8 mouse cellular contexts compared by ENCODE assay signal in genomic region chr19:7068136-7068535, GRCm38 (mm10). TPM values are rescaled to one million over a fixed set of nuclear protein-coding genes. Genes with fewer than 3 reads are reported as not detected.
DNase-seq lines count a peak whose midpoint lies in the region; ATAC-seq and TF ChIP-seq lines count a peak whose summit lies in the region.

No protein-coding gene starts in this region.

- peak; percentile 38 for ATAC-seq in liver, postnatal 0 days
- ATAC-seq in neural tube, embryonic 15.5 days (ENCODE audit: low FRiP score) = 0 out of 2 replicates have a peak, but pooled peaks have one; percentile 19

- no peak overlapping the region for H3K4me3 ChIP-seq in liver, postnatal 0 days (ENCODE audit: low read depth, low read length)
- no peak overlapping the region for H3K4me3 ChIP-seq in neural tube, embryonic 15.5 days (replicated peaks)

- H3K4me1 ChIP-seq in liver, postnatal 0 days (ENCODE audit: insufficient read depth) = peaks cover 20% of the 10 kb centered on the region
- peaks cover 80% of the 10 kb centered on the region for H3K4me1 ChIP-seq in neural tube, embryonic 15.5 days

- H3K9ac ChIP-seq in liver, postnatal 0 days (replicated peaks) = no peak overlapping the region
- 0 out of 2 replicates have a peak overlapping the region, but pooled peaks have one; percentile 6 for H3K9ac ChIP-seq in neural tube, embryonic 15.5 days (replicated peaks)

- no peak for TF ChIP-seq EP300 in liver, postnatal 0 days (IDR thresholded peaks at IDR 0.05; ENCODE audit: low read depth)

- H3K27ac ChIP-seq in liver, postnatal 0 days (ENCODE audit: low read depth) = no peak overlapping the region
- 0 out of 2 replicates have a peak overlapping the region, but pooled peaks have one; percentile 20 for H3K27ac ChIP-seq in neural tube, embryonic 15.5 days (replicated peaks)

- peak overlapping the region; percentile 53 for H3K4me2 ChIP-seq in liver, postnatal 0 days (ENCODE audit: low read depth, low read length)
- H3K4me2 ChIP-seq in neural tube, embryonic 15.5 days = peak overlapping the region; percentile 31

- no peaks in the 10 kb centered on the region for H3K9me3 ChIP-seq in liver, postnatal 0 days (ENCODE audit: low read length)
- no peaks in the 10 kb centered on the region for H3K9me3 ChIP-seq in neural tube, embryonic 15.5 days (replicated peaks)

- peak; percentile 66 for DNase-seq in 416B (ENCODE audit: low read depth)
- peak; percentile 82 to 88 for DNase-seq in adrenal gland, adult 18-20 months (ENCODE audit: low spot score in 2 of 2)
- DNase-seq in embryo, embryonic 9.5 days (ENCODE audit: extremely low spot score) = peak; percentile 83
- peak; percentile 20 to 58 for DNase-seq in heart, adult 9 months (ENCODE audit: low spot score in 2 of 2)
- DNase-seq in kidney, postnatal 4 days = peak; percentile 93 to 94
- peak; percentile 85 for DNase-seq in liver, postnatal 0 days
- peak; percentile 73 for DNase-seq in thymus, postnatal 0 days (ENCODE audit: low spot score)

- WGBS in liver, postnatal 0 days (ENCODE audit: insufficient replicate concordance) = 8% methylated on average over 14 of the region's 14 CpGs
- WGBS in neural tube, embryonic 15.5 days = 2% methylated on average over 14 of the region's 14 CpGs

- H3K36me3 ChIP-seq in liver, postnatal 0 days (replicated peaks; ENCODE audit: insufficient read depth, low read length) = no peaks in the 10 kb centered on the region
- H3K36me3 ChIP-seq in neural tube, embryonic 15.5 days = no peaks in the 10 kb centered on the region

- peaks cover 21% of the 10 kb centered on the region for H3K27me3 ChIP-seq in liver, postnatal 0 days (ENCODE audit: insufficient read depth, low read length)
- peaks cover 25% of the 10 kb centered on the region; the same call in 1 of the 2 replicates for H3K27me3 ChIP-seq in neural tube, embryonic 15.5 days (replicated peaks)

- peak; percentile 86 for TF ChIP-seq CTCF in liver, postnatal 0 days (IDR thresholded peaks at IDR 0.05; ENCODE audit: low read depth)

RNA-seq across cellular contexts. Expression of gene Macrod1, which starts 11.5 kb away (rescaled TPM):
- 10 to 100 TPM; 62.4 to 77.9 TPM for total RNA-seq in adrenal gland, adult 18-20 months (2021)
- polyA plus RNA-seq in liver, postnatal 0 days (2015; fragmentation: Nextera tagmentation; extraction: Ambion mirVana) = 11.7 and 14.9 TPM in 2 replicates
- 7.2 and 7.7 TPM in 2 replicates for polyA plus RNA-seq in neural tube, embryonic 15.5 days (2015; fragmentation: Nextera tagmentation; extraction: Ambion mirVana)
- 15.3 and 16.6 TPM in 2 replicates for polyA plus RNA-seq in thymus, postnatal 0 days (2015; fragmentation: Nextera tagmentation; extraction: Ambion mirVana)

RNA-seq across cellular contexts. Expression of gene Stip1, which starts 28.4 kb away (rescaled TPM):
- total RNA-seq in adrenal gland, adult 18-20 months (2021) = 100 to 1,000 TPM; 284 to 378 TPM
- polyA plus RNA-seq in liver, postnatal 0 days (2015; fragmentation: Nextera tagmentation; extraction: Ambion mirVana) = 47.2 and 51.4 TPM in 2 replicates
- polyA plus RNA-seq in neural tube, embryonic 15.5 days (2015; fragmentation: Nextera tagmentation; extraction: Ambion mirVana) = 210 and 232 TPM in 2 replicates
- 149 and 196 TPM in 2 replicates for polyA plus RNA-seq in thymus, postnatal 0 days (2015; fragmentation: Nextera tagmentation; extraction: Ambion mirVana)

RNA-seq across cellular contexts. Expression of gene Flrt1, which starts 37.4 kb away (rescaled TPM):
- 1 to 10 TPM; 2.1 to 9.3 TPM for total RNA-seq in adrenal gland, adult 18-20 months (2021)
- 0.12 and 0.21 TPM in 2 replicates for polyA plus RNA-seq in liver, postnatal 0 days (2015; fragmentation: Nextera tagmentation; extraction: Ambion mirVana)
- polyA plus RNA-seq in neural tube, embryonic 15.5 days (2015; fragmentation: Nextera tagmentation; extraction: Ambion mirVana) = 10.5 and 10.9 TPM in 2 replicates
- polyA plus RNA-seq in thymus, postnatal 0 days (2015; fragmentation: Nextera tagmentation; extraction: Ambion mirVana) = 1.3 and 1.5 TPM in 2 replicates

RNA-seq across cellular contexts. Expression of gene Fermt3, which starts 48.9 kb away (rescaled TPM):
- total RNA-seq in adrenal gland, adult 18-20 months (2021) = 1 to 10 TPM; 7.4 to 8.7 TPM
- 60.5 and 70.2 TPM in 2 replicates for polyA plus RNA-seq in liver, postnatal 0 days (2015; fragmentation: Nextera tagmentation; extraction: Ambion mirVana)
- 4.6 and 19.6 TPM in 2 replicates for polyA plus RNA-seq in neural tube, embryonic 15.5 days (2015; fragmentation: Nextera tagmentation; extraction: Ambion mirVana)
- polyA plus RNA-seq in thymus, postnatal 0 days (2015; fragmentation: Nextera tagmentation; extraction: Ambion mirVana) = 217 and 226 TPM in 2 replicates

Comparison
In these comparisons a context has a peak if more than half of its experiments do, and no peak if none do; other contexts are left out.
1. DNase-seq: peak in every context shown above with its lines; median percentile 94 in kidney, postnatal 4 days; 85 in adrenal gland, adult 18-20 months; 85 in liver, postnatal 0 days; 83 in embryo, embryonic 9.5 days; 73 in thymus, postnatal 0 days; 66 in 416B; 39 in heart, adult 9 months.